Mouse (Mus musculus) forebrain, embryonic 16.5 days (tissue): Measurements from ENCODE around the gene Tprgl. TPM values are rescaled to one million over a fixed set of nuclear protein-coding genes. Genes with fewer than 3 reads are reported as not detected.

ENCODE experiments used
- ATAC-seq: fragments of 200-750 bp; cut with Nextera tagmentation; 2 replicates; pipeline ENCODE4 v1.8.0; 2017; ENCODE audit warnings: mild to moderate bottlenecking, moderate library complexity
- H3K27ac ChIP-seq: fragments of 300-500 bp; sonication (generic); 2 replicates; pipeline ENCODE4 v1.5.1; 2014; ENCODE audit warnings: low read length, control low read depth
- H3K27me3 ChIP-seq: fragments of 300-500 bp; sonication (generic); replicated peaks from 2 replicates; pipeline ENCODE4 v1.6.1; 2014; ENCODE audit warnings: low read length; ENCODE audit not compliant: control insufficient read depth, insufficient read depth
- H3K36me3 ChIP-seq: fragments of 300-500 bp; sonication (generic); 2 replicates; pipeline ENCODE4 v1.6.1; 2014; ENCODE audit not compliant: control insufficient read depth, insufficient read depth
- H3K4me1 ChIP-seq: fragments of 300-500 bp; sonication (generic); replicated peaks from 2 replicates; pipeline ENCODE4 v1.6.1; 2014; ENCODE audit warnings: low read length; ENCODE audit not compliant: control insufficient read depth, insufficient read depth
- H3K4me2 ChIP-seq: fragments of 300-500 bp; sonication (generic); 2 replicates; pipeline ENCODE4 v1.6.1; 2014; ENCODE audit warnings: mild to moderate bottlenecking, low read length, control low read depth
- H3K4me3 ChIP-seq: fragments of 300-500 bp; sonication (generic); replicated peaks from 2 replicates; pipeline ENCODE4 v1.5.1; 2014; ENCODE audit warnings: mild to moderate bottlenecking, low read length, control low read depth
- H3K9ac ChIP-seq: fragments of 300-500 bp; sonication (generic); replicated peaks from 2 replicates; pipeline ENCODE4 v1.6.1; 2014; ENCODE audit warnings: low read depth, low read length, control low read depth
- H3K9me3 ChIP-seq: fragments of 300-500 bp; sonication (generic); 2 replicates; pipeline ENCODE4 v1.6.1; 2016; ENCODE audit warnings: low read length; ENCODE audit not compliant: control insufficient read depth
- WGBS: fragments of 180-500 bp; shearing (Covaris S2); extraction: QIAGEN DNeasy Blood & Tissue Kit; methylation state at CpG from one replicate; pipeline ENCODE4 v1.1.7; 2014; 5-methylcytosine and 5-hydroxymethylcytosine counted together
- polyA plus RNA-seq: library from polyadenylated mRNA; unstranded; fragments of >200 nt; fragmentation: Nextera tagmentation; extraction: Ambion mirVana; gene quantifications from 2 replicates; pipeline ENCODE4 v1.2.1, GENCODE M21; 2015

The Tprgl gene
- polyA plus RNA-seq, result 174 and 176 TPM in 2 replicates

- under 1% methylated on average over 75 of the region's 75 CpGs for WGBS
- H3K9me3 ChIP-seq, result no peaks in the 10 kb centered on the region
Measured at GRCm38 (mm10) chr4:154160538-154161390, at the start of gene Tprgl. Gene Tprgl, minus strand, starts transcription at chr4:154160666.

GRCm38 (mm10) chr4:154209825-154210224, 49.4 kb upstream of the Tprgl start:
- no peaks in the 10 kb centered on the region for H3K27me3 ChIP-seq
- no peak overlapping the region for H3K27ac ChIP-seq
- H3K9me3 ChIP-seq, result no peaks in the 10 kb centered on the region
- no peak overlapping the region for H3K4me3 ChIP-seq
- no peak overlapping the region for H3K9ac ChIP-seq
- no peak overlapping the region for H3K4me2 ChIP-seq
- no peak for ATAC-seq
- 10% methylated on average over 3 of the region's 3 CpGs for WGBS
- H3K36me3 ChIP-seq, result no peaks in the 10 kb centered on the region
- no peaks in the 10 kb centered on the region; the same call in 1 of the 2 replicates for H3K4me1 ChIP-seq

More at GRCm38 (mm10) chr4:154160538-154161390, at the start of gene Tprgl:
- Histone ChIP-seq H3K27me3 (no peaks in the 10 kb centered on the region), H3K4me2 (peak within 1 kb of the TSS; percentile 86), H3K36me3 (peaks cover 17% of the 10 kb centered on the region), H3K4me1 (peaks cover 18% of the 10 kb centered on the region), H3K4me3 (peak within 1 kb of the TSS; percentile 91), H3K9ac (peak within 1 kb of the TSS; percentile 81), H3K27ac (peak within 1 kb of the TSS; percentile 37; the same call in 1 of the 2 replicates)
- peak; percentile 99 for ATAC-seq

GRCm38 (mm10) chr4:154209054-154209453, 48.6 kb upstream of the Tprgl start:
- no peaks in the 10 kb centered on the region; the same call in 1 of the 2 replicates for H3K4me1 ChIP-seq
- no peak overlapping the region for H3K4me3 ChIP-seq
- H3K4me2 ChIP-seq, result no peak overlapping the region
- ATAC-seq, result no peak
- 74% methylated on average over 6 of the region's 6 CpGs for WGBS
- no peaks in the 10 kb centered on the region for H3K27me3 ChIP-seq
- no peak overlapping the region for H3K27ac ChIP-seq
- no peaks in the 10 kb centered on the region for H3K36me3 ChIP-seq
- no peak overlapping the region for H3K9ac ChIP-seq
- H3K9me3 ChIP-seq, result no peaks in the 10 kb centered on the region

GRCm38 (mm10) chr4:154207261-154207660, 46.8 kb upstream of the Tprgl start:
- Histone ChIP-seq H3K27ac (no peak overlapping the region), H3K4me1 (no peaks in the 10 kb centered on the region), H3K27me3 (no peaks in the 10 kb centered on the region), H3K4me3 (no peak overlapping the region), H3K9me3 (no peaks in the 10 kb centered on the region), H3K9ac (no peak overlapping the region), H3K36me3 (no peaks in the 10 kb centered on the region), H3K4me2 (no peak overlapping the region)
- WGBS, result 12% methylated on average over 5 of the region's 5 CpGs
- ATAC-seq, result peak; percentile 54

- H3K4me2 ChIP-seq, result no peak overlapping the region
- H3K27me3 ChIP-seq, result no peaks in the 10 kb centered on the region
- no peaks in the 10 kb centered on the region for H3K4me1 ChIP-seq
- WGBS, result 66% methylated on average over 5 of the region's 5 CpGs
- no peak overlapping the region for H3K27ac ChIP-seq
- no peak for ATAC-seq
- H3K9me3 ChIP-seq, result no peaks in the 10 kb centered on the region
- no peaks in the 10 kb centered on the region for H3K36me3 ChIP-seq
- no peak overlapping the region for H3K4me3 ChIP-seq
- H3K9ac ChIP-seq, result no peak overlapping the region
Measured at GRCm38 (mm10) chr4:154205392-154205791, 44.9 kb upstream of the Tprgl start.

- Histone ChIP-seq H3K36me3 (no peaks in the 10 kb centered on the region), H3K9me3 (no peaks in the 10 kb centered on the region), H3K4me2 (no peak overlapping the region), H3K27me3 (no peaks in the 10 kb centered on the region), H3K4me3 (no peak overlapping the region), H3K9ac (no peak overlapping the region), H3K27ac (no peak overlapping the region), H3K4me1 (no peaks in the 10 kb centered on the region)
- 68% methylated on average over 7 of the region's 7 CpGs for WGBS
- no peak for ATAC-seq
Measured at GRCm38 (mm10) chr4:154204532-154204931, 44.1 kb upstream of the Tprgl start.

- peaks cover 6% of the 10 kb centered on the region for H3K4me1 ChIP-seq
- no peak for ATAC-seq
- H3K36me3 ChIP-seq, result no peaks in the 10 kb centered on the region
- WGBS, result 50% methylated on average over 5 of the region's 5 CpGs
- no peak overlapping the region for H3K4me2 ChIP-seq
- H3K9ac ChIP-seq, result no peak overlapping the region
- H3K4me3 ChIP-seq, result no peak overlapping the region
- no peaks in the 10 kb centered on the region for H3K9me3 ChIP-seq
- no peak overlapping the region for H3K27ac ChIP-seq
- H3K27me3 ChIP-seq, result no peaks in the 10 kb centered on the region
Measured at GRCm38 (mm10) chr4:154201511-154201910, 41.0 kb upstream of the Tprgl start.

GRCm38 (mm10) chr4:154198377-154198961, 38.0 kb upstream of the Tprgl start:
- peaks cover 6% of the 10 kb centered on the region for H3K4me1 ChIP-seq
- no peak overlapping the region for H3K9ac ChIP-seq
- H3K9me3 ChIP-seq, result no peaks in the 10 kb centered on the region
- no peak overlapping the region for H3K27ac ChIP-seq
- 10% methylated on average over 7 of the region's 7 CpGs for WGBS
- H3K36me3 ChIP-seq, result no peaks in the 10 kb centered on the region
- H3K4me3 ChIP-seq, result no peak overlapping the region
- H3K27me3 ChIP-seq, result no peaks in the 10 kb centered on the region
- ATAC-seq, result no peak
- no peak overlapping the region for H3K4me2 ChIP-seq

- H3K9ac ChIP-seq, result no peak overlapping the region
Measured at GRCm38 (mm10) chr4:154197961-154198360, 37.5 kb upstream of the Tprgl start.

More at GRCm38 (mm10) chr4:154197961-154198360, 37.5 kb upstream of the Tprgl start:
- Histone ChIP-seq H3K27ac (no peak overlapping the region), H3K9me3 (no peaks in the 10 kb centered on the region), H3K4me2 (no peak overlapping the region), H3K27me3 (no peaks in the 10 kb centered on the region), H3K4me1 (peaks cover 6% of the 10 kb centered on the region), H3K36me3 (no peaks in the 10 kb centered on the region), H3K4me3 (no peak overlapping the region)
- ATAC-seq, result no peak
- WGBS, result 47% methylated on average over 6 of the region's 6 CpGs
